Mouse (Mus musculus) skeletal muscle tissue, adult 2 months (tissue): ENCODE results near the gene Mcrip2.

Source experiments
- DNase-seq: peaks from one replicate; pipeline ENCODE4 v3.0.0-alpha.2; 2012; ENCODE audit warnings: low read depth, low spot score

Mcrip2 gene

DNA sequence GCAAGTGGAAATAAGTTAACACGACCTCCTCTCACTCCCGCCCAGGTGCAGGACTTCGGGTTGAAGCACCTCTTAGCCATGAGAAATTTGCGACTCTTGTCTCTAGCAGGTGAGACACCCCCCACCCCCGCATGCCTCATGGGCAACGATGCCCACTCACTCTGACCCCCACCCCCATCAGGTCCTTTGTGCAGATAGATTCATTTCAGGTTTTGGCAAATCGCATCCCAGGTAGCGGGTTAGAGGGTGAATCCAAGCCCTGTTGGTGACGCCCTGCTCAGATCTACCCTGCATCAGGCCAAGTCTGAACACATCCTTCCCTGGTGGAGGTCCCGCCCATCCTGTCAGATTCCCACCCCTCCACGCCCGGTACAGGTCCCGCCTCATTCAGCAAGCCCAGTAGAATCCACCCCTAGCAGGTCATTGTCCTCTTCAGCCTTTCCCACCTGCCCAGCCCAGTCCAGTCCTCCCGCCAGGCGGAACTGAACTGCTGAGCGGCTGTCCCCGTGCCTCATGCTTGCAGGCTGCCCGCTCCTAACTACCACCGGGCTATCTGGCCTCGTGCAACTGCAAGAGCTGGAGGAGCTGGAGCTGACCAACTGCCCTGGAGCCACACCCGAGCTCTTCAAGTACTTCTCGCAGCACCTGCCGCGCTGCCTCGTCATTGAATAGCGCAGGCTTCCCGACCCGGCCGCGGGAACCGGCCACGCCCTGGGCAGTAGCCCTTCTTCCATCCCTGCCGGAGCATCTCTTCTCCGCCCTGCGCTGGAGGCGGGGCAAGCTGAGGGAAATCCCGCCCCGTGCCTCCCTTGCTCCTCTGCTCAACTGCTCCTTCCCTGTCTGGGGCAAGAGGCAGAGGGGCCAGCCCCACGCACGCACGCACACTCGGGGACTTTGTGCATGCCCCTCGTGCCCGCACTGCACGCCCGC is 49.4 kb downstream of the Mcrip2 start:
- DNase-seq = no peak

DNA sequence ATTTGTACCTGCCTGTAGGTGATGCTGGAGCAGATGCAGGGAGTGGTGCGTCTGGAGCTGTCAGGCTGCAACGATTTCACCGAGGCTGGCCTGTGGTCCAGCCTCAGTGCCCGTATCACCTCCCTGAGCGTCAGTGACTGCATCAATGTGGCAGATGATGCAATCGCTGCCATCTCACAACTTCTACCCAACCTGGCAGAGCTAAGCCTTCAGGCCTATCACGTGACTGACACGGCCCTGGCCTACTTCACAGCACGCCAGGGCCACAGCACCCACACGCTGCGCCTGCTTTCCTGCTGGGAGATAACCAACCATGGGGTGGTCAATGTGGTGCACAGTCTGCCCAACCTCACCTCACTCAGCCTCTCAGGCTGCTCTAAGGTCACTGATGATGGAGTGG is 50.9 kb downstream of the Mcrip2 start:
- no peak for DNase-seq
